Mouse (Mus musculus) brain, embryonic 14.5 days (tissue): ENCODE measurements at regions not wholly inside any gene's neighbourhood (a gene's known extent, or its start where the extent isn't known, plus 50 kb on each side); places are given as distances from the start of the nearest gene placed in this dataset.

Experiments
- CTCF ChIP-seq: fragments of 200-500 bp; IDR thresholded peaks from 2 replicates; pipeline ENCODE4 v1.5.1; 2012; ENCODE audit warnings: inconsistent platforms, mild to moderate bottlenecking, moderate library complexity, borderline replicate concordance; ENCODE audit not compliant: insufficient read depth, insufficient read length; ENCODE audit errors: extremely low read depth
- POLR2A ChIP-seq: fragments of 200-500 bp; IDR thresholded peaks from 2 replicates; pipeline ENCODE4 v1.6.1; 2012; ENCODE audit warnings: mild to moderate bottlenecking, inconsistent platforms, borderline replicate concordance; ENCODE audit not compliant: poor library complexity, insufficient read depth, insufficient read length, severe bottlenecking; ENCODE audit errors: extremely low read depth

- no peak for TF ChIP-seq POLR2A
- no peak for TF ChIP-seq CTCF
Measured at GRCm38 (mm10) chr2:106517224-106517623, 175.8 kb upstream of the Mpped2 start.
